Comparison of ENCODE assay signal across 7 mouse cellular contexts in genomic region chr3:30599711-30600545, GRCm38 (mm10). TPM values are rescaled to one million over a fixed set of nuclear protein-coding genes. Genes with fewer than 3 reads are reported as not detected.
DNase-seq lines count a peak whose midpoint lies in the region; ATAC-seq and TF ChIP-seq lines count a peak whose summit lies in the region.

Gene Actrt3 (minus strand): TSS chr3:30599939.

- H3K4me1 ChIP-seq in E14TG2a.4 (replicated peaks; ENCODE audit: low read depth, low read length) = peaks cover 54% of the 10 kb centered on the region
- H3K4me1 ChIP-seq in embryonic facial prominence, embryonic 14.5 days (ENCODE audit: control insufficient read depth, insufficient read depth, low read length) = peaks cover 16% of the 10 kb centered on the region

- WGBS in embryonic facial prominence, embryonic 14.5 days = 2% methylated on average over 32 of the region's 32 CpGs

- H3K4me3 ChIP-seq in E14TG2a.4 (replicated peaks; ENCODE audit: low read length) = peak within 1 kb of the TSS; percentile 99
- peak within 1 kb of the TSS; percentile 96 for H3K4me3 ChIP-seq in embryonic facial prominence, embryonic 14.5 days (ENCODE audit: low read depth, low read length)
- H3K4me3 ChIP-seq in left cerebral cortex, adult 2 months = peak within 1 kb of the TSS; percentile 95

- ATAC-seq in embryonic facial prominence, embryonic 14.5 days (ENCODE audit: low read depth) = no peak
- peak; percentile 11; the same call in 1 of the 2 replicates for ATAC-seq in megakaryocyte-erythroid progenitor cell, adult 5-6 weeks (replicated peaks; ENCODE audit: low FRiP score, low TSS enrichment, poor library complexity, severe bottlenecking)

- peak within 1 kb of the TSS; percentile 84 for H3K4me2 ChIP-seq in embryonic facial prominence, embryonic 14.5 days (ENCODE audit: low read depth, low read length)

- peak within 1 kb of the TSS; percentile 54 for H3K27ac ChIP-seq in embryonic facial prominence, embryonic 14.5 days (replicated peaks; ENCODE audit: low read depth, low read length)
- H3K27ac ChIP-seq in left cerebral cortex, adult 2 months = peak within 1 kb of the TSS; percentile 96

- peak within 1 kb of the TSS; percentile 52 for H3K9ac ChIP-seq in embryonic facial prominence, embryonic 14.5 days (ENCODE audit: low read depth, low read length)

- TF ChIP-seq CTCF in E14TG2a.4 (conservative IDR thresholded peaks at IDR 0.05; ENCODE audit: low read length) = no peak
- TF ChIP-seq CTCF in left cerebral cortex, adult 2 months (IDR thresholded peaks at IDR 0.05) = no peak; the same call in 1 of the 2 replicates

- peaks cover 42% of the 10 kb centered on the region for H3K27me3 ChIP-seq in E14TG2a.4 (ENCODE audit: insufficient read depth, low read length)
- peaks cover 11% of the 10 kb centered on the region; the same call in 1 of the 2 replicates for H3K27me3 ChIP-seq in embryonic facial prominence, embryonic 14.5 days (replicated peaks; ENCODE audit: control insufficient read depth, insufficient read depth, low read length)

- DNase-seq in adrenal gland, postnatal 14 days = peak; percentile 28
- peak; percentile 43 for DNase-seq in embryonic facial prominence, embryonic 14.5 days (ENCODE audit: low spot score)
- DNase-seq in heart, postnatal 10 days = peak; percentile 18 to 25
- peak; percentile 56 to 67 for DNase-seq in left cerebral cortex, adult 2 months (ENCODE audit: extremely low spot score in 1 of 2, low spot score in 2 of 2)
- peak; percentile 32 to 52 for DNase-seq in spleen, postnatal 10 days (ENCODE audit: low spot score in 2 of 2)

- H3K36me3 ChIP-seq in E14TG2a.4 (ENCODE audit: insufficient read depth, low read length) = peaks cover 12% of the 10 kb centered on the region
- H3K36me3 ChIP-seq in embryonic facial prominence, embryonic 14.5 days (ENCODE audit: control insufficient read depth, insufficient read depth, low read length) = peaks cover 6% of the 10 kb centered on the region; the same call in 1 of the 2 replicates

- no peaks in the 10 kb centered on the region for H3K9me3 ChIP-seq in E14TG2a.4 (ENCODE audit: low read length)
- no peaks in the 10 kb centered on the region for H3K9me3 ChIP-seq in embryonic facial prominence, embryonic 14.5 days (ENCODE audit: control insufficient read depth, low read length)

- intact Hi-C loops in heart, postnatal 10 days (cut with DNase I) = loop anchor here (2.0 to 10.0 kb wide), 4 partner anchors 193 to 455 kb away; partner anchors contain the start of genes Prkci and Sec62
- intact Hi-C loops in left cerebral cortex, adult 2 months (cut with DNase I) = loop anchor here (5.0 to 10.0 kb wide), 4 partner anchors 367 to 1793 kb away; partner anchors contain the start of genes Phc3 and Rpl22l1

RNA-seq across cellular contexts. Expression of gene Actrt3, which starts in this region (rescaled TPM):
- total RNA-seq in adrenal gland, postnatal 14 days (2021) = not detected in 2 replicates
- 0.13 TPM in 1 of 2 replicates, not detected in the other for polyA plus RNA-seq in embryonic facial prominence, embryonic 14.5 days (2014; fragmentation: Nextera tagmentation; extraction: Ambion mirVana)
- not detected for total RNA-seq in heart, postnatal 10 days (2021)
- total RNA-seq in left cerebral cortex, adult 2 months (2021) = 1 to 10 TPM; 1.0 to 1.3 TPM
- total RNA-seq in megakaryocyte-erythroid progenitor cell, adult 5-6 weeks (2014; fragmentation: Nextera tagmentation) = not detected in 2 replicates
- not detected in 2 replicates for total RNA-seq in megakaryocyte-erythroid progenitor cell, adult 5-6 weeks (2017)

Comparison
In these comparisons a context has a peak if more than half of its experiments do, and no peak if none do; other contexts are left out.
1. Peak in DNase-seq in adrenal gland, postnatal 14 days; RNA of the gene not detected or under 1 TPM.
2. Peak in DNase-seq, H3K4me3 ChIP-seq, H3K27ac ChIP-seq, H3K9ac ChIP-seq and H3K4me2 ChIP-seq in embryonic facial prominence, embryonic 14.5 days; RNA of the gene not detected or under 1 TPM.
3. Peak in DNase-seq in heart, postnatal 10 days; RNA of the gene not detected or under 1 TPM.
4. Peak in ATAC-seq in megakaryocyte-erythroid progenitor cell, adult 5-6 weeks; RNA of the gene not detected or under 1 TPM.